Mouse (Mus musculus) left cerebral cortex, postnatal 14 days (tissue): ENCODE results near the gene Gm5938. TPM values are rescaled to one million over a fixed set of nuclear protein-coding genes. Genes with fewer than 3 reads are reported as not detected.

Experiments used
- DNase-seq, 2 experiments: peaks; one replicate each; pipeline ENCODE4 v3.0.0; 2021 to 2022; ENCODE audit warnings: low spot score in 2 of 2, mixed read lengths in 1 of 2
- intact Hi-C: fragments of 180-260 bp; cut with DNase I; formaldehyde crosslinking; loops from one replicate; pipeline ENCODE4 v1.15.1; 2025
- long read RNA-seq, 2 experiments: library from polyadenylated mRNA; stranded (forward); transcript quantifications; one replicate each; pipeline ENCODE4 v2.0.0; 2021
- total RNA-seq, 2 experiments: library from RNA; stranded (reverse); gene quantifications; 2 replicates each; pipeline ENCODE4 v1.2.3; 2021

The Gm5938 gene
- total RNA-seq = not detected
- long read RNA-seq, experiment 1 = 0 reads
- long read RNA-seq, experiment 2 = 0 reads

DNA sequence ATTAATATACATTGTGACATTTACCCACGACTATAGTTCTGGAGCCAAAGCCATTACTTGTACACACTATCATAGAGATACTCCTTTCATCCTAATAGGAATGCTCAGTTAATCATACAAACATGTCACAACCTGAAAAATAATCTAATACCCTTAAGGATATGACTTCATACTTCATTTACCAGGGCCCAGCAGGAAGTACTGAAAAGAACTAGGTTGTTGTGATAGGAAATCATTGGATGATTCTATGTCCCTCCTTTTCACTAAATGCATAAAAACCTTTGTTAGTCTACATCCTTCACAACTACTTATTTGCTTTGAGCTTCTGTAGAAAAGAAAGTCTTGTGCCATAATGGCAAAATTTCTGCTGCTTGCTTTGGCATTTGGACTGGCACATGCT lies at the start of gene Gm5938:
Gm5938 (plus strand) TSS at position 301 of the 400 bp plus-strand sequence.
- intact Hi-C loops = no loop called here
- DNase-seq = no peak

DNA sequence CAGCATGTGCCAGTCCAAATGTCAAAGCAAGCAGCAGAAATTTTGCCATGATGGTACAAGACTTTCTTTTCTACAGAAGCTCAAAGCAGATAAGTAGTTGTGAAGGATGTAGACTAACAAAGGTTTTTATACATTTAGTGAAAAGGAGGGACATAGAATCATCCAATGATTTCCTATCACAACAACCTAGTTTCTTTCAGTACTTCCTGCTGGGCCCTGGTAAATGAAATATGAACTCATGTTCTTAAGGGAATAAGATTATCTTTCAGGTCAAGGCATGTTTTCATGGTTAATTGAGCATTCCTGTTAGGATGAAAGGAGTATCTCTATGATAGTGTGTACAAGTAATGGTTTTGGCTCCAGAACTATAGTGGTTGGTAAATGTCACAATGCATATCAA lies 34.0 kb upstream of the Gm5938 start, which contains the start of gene Obp1a:
Obp1a (minus strand) TSS at position 101 of the 400 bp plus-strand sequence.
- intact Hi-C loops = no loop called here
- DNase-seq = no peak

Other genes starting within 250 kb of the Gm5938 start
- not detected for gene 5430402E10Rik, start 200.4 kb upstream of the Gm5938 start, total RNA-seq
- gene Obp1a, start 34.1 kb upstream of the Gm5938 start, total RNA-seq = not detected
- gene Obp1b, start 61.3 kb downstream of the Gm5938 start, total RNA-seq = not detected
- not detected for gene Gm14743, start 120.5 kb downstream of the Gm5938 start, total RNA-seq
- not detected for gene 4930480E11Rik, start 244.2 kb downstream of the Gm5938 start, total RNA-seq